Mouse (Mus musculus): ENCODE results near the gene Scrn2. TPM values are rescaled to one million over a fixed set of nuclear protein-coding genes. Genes with fewer than 3 reads are reported as not detected.

The Scrn2 gene
- total and polyA plus RNA-seq, 2 experiments from 2014 or later, result 10.2 to 17.9 TPM

GRCm38 (mm10) chr11:96997380-96997956, 32.3 kb upstream of the Scrn2 start:
- H3K9me3 ChIP-seq (ENCODE audit: low read length), result no peaks in the 10 kb centered on the region
- H3K9ac ChIP-seq, result peak overlapping the region; percentile 56
- peak; percentile 53 for ATAC-seq
- TF ChIP-seq CTCF (IDR thresholded peaks at IDR 0.05; ENCODE audit: low read depth), result no peak
- DNase-seq, result peak; percentile 20
- H3K4me1 ChIP-seq (ENCODE audit: insufficient read depth), result no peaks in the 10 kb centered on the region; the same call in 1 of the 2 replicates
- H3K36me3 ChIP-seq (ENCODE audit: insufficient read depth), result no peaks in the 10 kb centered on the region
- H3K27me3 ChIP-seq (ENCODE audit: insufficient read depth, low read length), result no peaks in the 10 kb centered on the region
- H3K4me2 ChIP-seq (ENCODE audit: low read depth), result peak overlapping the region; percentile 54
- no peak overlapping the region for H3K27ac ChIP-seq (ENCODE audit: low read depth, low read length)
- WGBS, result 5% methylated on average over 30 of the region's 30 CpGs
- peak overlapping the region; percentile 32 for H3K4me3 ChIP-seq (ENCODE audit: low read depth, low read length)

- no peak for DNase-seq
- Histone ChIP-seq H3K36me3 (ENCODE audit: insufficient read depth) (no peaks in the 10 kb centered on the region), H3K9me3 (ENCODE audit: low read length) (no peaks in the 10 kb centered on the region), H3K4me3 (ENCODE audit: low read depth, low read length) (no peak overlapping the region), H3K27ac (ENCODE audit: low read depth, low read length) (no peak overlapping the region), H3K27me3 (ENCODE audit: insufficient read depth, low read length) (no peaks in the 10 kb centered on the region), H3K4me1 (ENCODE audit: insufficient read depth) (no peaks in the 10 kb centered on the region), H3K9ac (no peak overlapping the region), H3K4me2 (ENCODE audit: low read depth) (no peak overlapping the region)
- no peak for TF ChIP-seq CTCF (IDR thresholded peaks at IDR 0.05; ENCODE audit: low read depth)
- 49% methylated on average over 5 of the region's 5 CpGs for WGBS
- no peak for ATAC-seq
Measured at GRCm38 (mm10) chr11:97003170-97003569, 26.6 kb upstream of the Scrn2 start.

- WGBS, result 70% methylated on average over 9 of the region's 9 CpGs
- Histone ChIP-seq H3K9me3 (ENCODE audit: low read length) (no peaks in the 10 kb centered on the region), H3K4me2 (ENCODE audit: low read depth) (no peak overlapping the region), H3K4me3 (ENCODE audit: low read depth, low read length) (no peak overlapping the region), H3K27me3 (ENCODE audit: insufficient read depth, low read length) (no peaks in the 10 kb centered on the region; the same call in none of the 2 replicates), H3K36me3 (ENCODE audit: insufficient read depth) (no peaks in the 10 kb centered on the region), H3K4me1 (ENCODE audit: insufficient read depth) (no peaks in the 10 kb centered on the region), H3K27ac (ENCODE audit: low read depth, low read length) (no peak overlapping the region), H3K9ac (no peak overlapping the region)
- ATAC-seq, result no peak
- DNase-seq, result no peak
- no peak for TF ChIP-seq CTCF (IDR thresholded peaks at IDR 0.05; ENCODE audit: low read depth)
Measured at GRCm38 (mm10) chr11:97007093-97007794, 22.5 kb upstream of the Scrn2 start.

GRCm38 (mm10) chr11:97009198-97009790, 20.4 kb upstream of the Scrn2 start:
- Histone ChIP-seq H3K36me3 (ENCODE audit: insufficient read depth) (no peaks in the 10 kb centered on the region), H3K4me2 (ENCODE audit: low read depth) (no peak overlapping the region), H3K27me3 (ENCODE audit: insufficient read depth, low read length) (peaks cover 4% of the 10 kb centered on the region), H3K9ac (no peak overlapping the region), H3K4me3 (ENCODE audit: low read depth, low read length) (no peak overlapping the region), H3K9me3 (ENCODE audit: low read length) (no peaks in the 10 kb centered on the region), H3K27ac (ENCODE audit: low read depth, low read length) (no peak overlapping the region), H3K4me1 (ENCODE audit: insufficient read depth) (no peaks in the 10 kb centered on the region)
- ATAC-seq, result no peak
- 69% methylated on average over 8 of the region's 8 CpGs for WGBS
- no peak for TF ChIP-seq CTCF (IDR thresholded peaks at IDR 0.05; ENCODE audit: low read depth)
- DNase-seq, result no peak

GRCm38 (mm10) chr11:97013121-97013670, 16.5 kb upstream of the Scrn2 start, which contains the start of gene Sp6:
Gene Sp6 (plus strand): TSS chr11:97013394.
- no peaks in the 10 kb centered on the region for H3K4me1 ChIP-seq (ENCODE audit: insufficient read depth)
- WGBS, result 22% methylated on average over 8 of the region's 8 CpGs
- no peak for ATAC-seq
- no peak within 1 kb of the TSS for H3K27ac ChIP-seq (ENCODE audit: low read depth, low read length)
- no peak within 1 kb of the TSS for H3K4me2 ChIP-seq (ENCODE audit: low read depth)
- H3K9me3 ChIP-seq (ENCODE audit: low read length), result no peaks in the 10 kb centered on the region
- H3K9ac ChIP-seq, result no peak within 1 kb of the TSS
- H3K27me3 ChIP-seq (ENCODE audit: insufficient read depth, low read length), result peaks cover 36% of the 10 kb centered on the region
- no peak for TF ChIP-seq CTCF (IDR thresholded peaks at IDR 0.05; ENCODE audit: low read depth)
- DNase-seq, result no peak
- H3K36me3 ChIP-seq (ENCODE audit: insufficient read depth), result no peaks in the 10 kb centered on the region
- no peak within 1 kb of the TSS for H3K4me3 ChIP-seq (ENCODE audit: low read depth, low read length)

- ATAC-seq, result no peak
- WGBS, result under 1% methylated on average over 36 of the region's 36 CpGs
- no peak for DNase-seq
- H3K9ac ChIP-seq, result no peak overlapping the region
- H3K4me3 ChIP-seq (ENCODE audit: low read depth, low read length), result peak overlapping the region; percentile 22
- TF ChIP-seq CTCF (IDR thresholded peaks at IDR 0.05; ENCODE audit: low read depth), result no peak
- H3K27me3 ChIP-seq (ENCODE audit: insufficient read depth, low read length), result peaks cover 74% of the 10 kb centered on the region
- no peaks in the 10 kb centered on the region; the same call in 1 of the 2 replicates for H3K4me1 ChIP-seq (ENCODE audit: insufficient read depth)
- H3K36me3 ChIP-seq (ENCODE audit: insufficient read depth), result no peaks in the 10 kb centered on the region
- peak overlapping the region; percentile 41 for H3K4me2 ChIP-seq (ENCODE audit: low read depth)
- H3K27ac ChIP-seq (ENCODE audit: low read depth, low read length), result no peak overlapping the region
- no peaks in the 10 kb centered on the region for H3K9me3 ChIP-seq (ENCODE audit: low read length)
Measured at GRCm38 (mm10) chr11:97017696-97018582, 11.8 kb upstream of the Scrn2 start.
